Mouse (Mus musculus) hindbrain, postnatal 0 days (tissue): ENCODE measurements around the gene Arhgef11. TPM values are rescaled to one million over a fixed set of nuclear protein-coding genes. Genes with fewer than 3 reads are reported as not detected.

Experiments
- ATAC-seq: fragments of 200-750 bp; cut with Nextera tagmentation; 2 replicates; pipeline ENCODE4 v1.8.0; 2017; ENCODE audit warnings: mild to moderate bottlenecking, moderate TSS enrichment, moderate library complexity
- DNase-seq: peaks from one replicate; pipeline ENCODE4 v3.0.0-alpha.2; 2015; ENCODE audit warnings: low spot score
- H3K27ac ChIP-seq: fragments of 300-500 bp; sonication (generic); 2 replicates; pipeline ENCODE4 v1.5.1; 2014; ENCODE audit warnings: mild to moderate bottlenecking
- H3K27me3 ChIP-seq: fragments of 300-500 bp; sonication (generic); 2 replicates; pipeline ENCODE4 v1.6.1; 2014; ENCODE audit warnings: low read length, mixed read lengths; ENCODE audit not compliant: insufficient read depth
- H3K36me3 ChIP-seq: fragments of 300-500 bp; sonication (generic); 2 replicates; pipeline ENCODE4 v1.6.1; 2014; ENCODE audit warnings: low read length, mixed read lengths; ENCODE audit not compliant: insufficient read depth
- H3K4me1 ChIP-seq: fragments of 300-500 bp; sonication (generic); 2 replicates; pipeline ENCODE4 v1.6.1; 2014; ENCODE audit warnings: antibody characterized with exemption, low read length, mixed read lengths; ENCODE audit not compliant: insufficient read depth
- H3K4me2 ChIP-seq: fragments of 300-500 bp; sonication (generic); 2 replicates; pipeline ENCODE4 v1.6.1; 2014; ENCODE audit warnings: low read depth, mild to moderate bottlenecking, low read length, moderate library complexity, mixed read lengths
- H3K4me3 ChIP-seq: fragments of 300-500 bp; sonication (generic); 2 replicates; pipeline ENCODE4 v1.5.1; 2014; ENCODE audit warnings: low read length
- H3K9ac ChIP-seq: fragments of 300-500 bp; sonication (generic); replicated peaks from 2 replicates; pipeline ENCODE4 v1.6.1; 2014; ENCODE audit warnings: mild to moderate bottlenecking, low read length, moderate library complexity, mixed read lengths
- H3K9me3 ChIP-seq: fragments of 300-500 bp; sonication (generic); 2 replicates; pipeline ENCODE4 v1.6.1; 2016; ENCODE audit warnings: low read length, mixed read lengths
- CTCF ChIP-seq: IDR thresholded peaks from 2 replicates; pipeline ENCODE4 v1.5.1; 2016; ENCODE audit warnings: antibody characterized with exemption, control low read depth, low read depth
- WGBS: fragments of 180-500 bp; shearing (Covaris S2); extraction: QIAGEN DNeasy Blood & Tissue Kit; methylation state at CpG from one replicate; pipeline ENCODE4 v1.1.7; 2014; 5-methylcytosine and 5-hydroxymethylcytosine counted together
- microRNA-seq, 2 experiments: library from miRNA; unstranded; fragments of <30 nt; microRNA quantifications; one replicate each; pipeline ENCODE4; 2016
- polyA plus RNA-seq: library from polyadenylated mRNA; unstranded; fragments of >200 nt; fragmentation: Nextera tagmentation; extraction: Ambion mirVana; gene quantifications from 2 replicates; pipeline ENCODE4 v1.2.1, GENCODE M21; 2015
- total RNA-seq: library from RNA; depleted of rRNA; stranded (reverse); fragments of >200 nt; gene quantifications from 2 replicates; pipeline ENCODE4 v1.2.3, GENCODE M21; 2014; rRNA removed

Arhgef11 gene
- total and polyA plus RNA-seq, 2 experiments from 2014 or later, result 17.4 to 75.5 TPM

DNA sequence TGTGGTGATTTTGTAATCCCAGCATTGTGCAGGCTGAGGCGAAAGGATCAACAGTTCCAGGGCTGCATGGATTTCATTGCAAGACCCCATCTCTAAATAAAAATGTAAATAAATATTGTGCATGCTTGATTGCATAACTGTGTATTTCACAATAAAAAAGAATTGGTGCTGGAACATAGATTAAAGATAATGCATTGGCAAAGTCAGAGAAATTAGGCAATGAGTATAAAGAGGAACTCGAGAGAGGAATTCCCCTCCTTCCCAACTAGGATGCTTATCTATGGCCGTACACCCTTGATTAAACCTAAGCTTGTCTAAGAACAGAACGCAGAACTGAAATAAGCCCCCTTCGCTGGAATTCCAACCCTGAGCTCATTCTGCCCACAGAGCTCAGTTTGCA is 167.8 kb downstream of the Arhgef11 start:
- DNase-seq (no peak), ATAC-seq (no peak)
- Histone ChIP-seq H3K27me3 (no peaks in the 10 kb centered on the region), H3K27ac (no peak overlapping the region), H3K4me3 (no peak overlapping the region), H3K4me1 (no peaks in the 10 kb centered on the region), H3K4me2 (no peak overlapping the region), H3K36me3 (no peaks in the 10 kb centered on the region), H3K9me3 (no peaks in the 10 kb centered on the region), H3K9ac (no peak overlapping the region)
- WGBS, result 84% methylated on average over 5 of the region's 5 CpGs
- TF ChIP-seq CTCF, result no peak

DNA sequence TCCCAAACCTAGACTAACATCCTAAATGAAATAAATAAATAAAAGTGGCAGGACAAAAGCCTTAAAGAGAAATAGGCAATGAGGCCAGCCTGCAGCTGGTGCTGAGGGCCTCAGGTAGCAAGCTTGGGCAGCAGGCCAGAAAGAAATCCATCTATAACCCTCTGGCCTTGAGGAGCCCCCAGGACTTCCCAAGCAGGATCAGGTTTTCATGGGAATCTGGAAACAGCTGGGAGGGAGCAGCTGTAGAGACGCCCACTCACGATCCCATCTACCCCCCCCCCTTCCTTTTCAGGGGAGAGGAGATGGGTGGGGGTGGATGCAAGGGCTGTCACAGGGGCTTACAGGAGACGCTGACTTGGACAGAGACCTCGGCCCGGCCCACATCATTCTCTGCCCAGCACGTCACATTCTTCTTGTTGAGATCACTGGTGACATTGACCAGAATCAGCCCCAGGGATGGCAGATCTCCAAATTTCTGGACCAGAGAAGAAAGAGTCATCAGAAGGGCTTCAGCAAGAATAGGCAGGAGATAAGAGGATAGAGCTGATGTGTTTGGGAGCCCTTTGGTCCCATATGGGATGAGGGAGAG is 168.4 kb downstream of the Arhgef11 start:
- no peak for TF ChIP-seq CTCF
- Histone ChIP-seq H3K9me3 (no peaks in the 10 kb centered on the region), H3K36me3 (no peaks in the 10 kb centered on the region), H3K4me2 (no peak overlapping the region), H3K27me3 (no peaks in the 10 kb centered on the region), H3K27ac (no peak overlapping the region), H3K4me1 (no peaks in the 10 kb centered on the region), H3K4me3 (no peak overlapping the region), H3K9ac (no peak overlapping the region)
- WGBS, result 51% methylated on average over 6 of the region's 6 CpGs
- ATAC-seq (no peak), DNase-seq (no peak)

Small RNA genes within 50 kb of the gene (microRNA-seq; reads per million reads assigned to microRNA genes)
- 0 reads per million in 2 experiments for gene Gm24109

Other genes with a start within 250 kb of the Arhgef11 start
- 0.05 TPM in 1 of 2 replicates, not detected in the other for gene Fcrl1, start 241.2 kb upstream of the Arhgef11 start, total RNA-seq
- 0.23 TPM in 1 of 2 replicates, not detected in the other for gene Fcrl1, start 241.2 kb upstream of the Arhgef11 start, polyA plus RNA-seq
- gene Fcrl5, start 181.8 kb upstream of the Arhgef11 start, total RNA-seq, result not detected in 2 replicates
- gene Fcrl5, start 181.8 kb upstream of the Arhgef11 start, polyA plus RNA-seq, result not detected in 2 replicates
- 9.5 and 13.2 TPM in 2 replicates for gene Etv3, start 92.2 kb upstream of the Arhgef11 start, total RNA-seq
- 7.2 and 7.7 TPM in 2 replicates for gene Etv3, start 92.2 kb upstream of the Arhgef11 start, polyA plus RNA-seq
- gene Lrrc71, start 131.1 kb downstream of the Arhgef11 start, total RNA-seq, result 0.40 and 4.4 TPM in 2 replicates
- gene Lrrc71, start 131.1 kb downstream of the Arhgef11 start, polyA plus RNA-seq, result 0.77 and 1.2 TPM in 2 replicates
- gene Ntrk1, start 177.6 kb downstream of the Arhgef11 start, total RNA-seq, result 3.2 and 4.8 TPM in 2 replicates
- gene Ntrk1, start 177.6 kb downstream of the Arhgef11 start, polyA plus RNA-seq, result 5.2 and 5.4 TPM in 2 replicates
- gene Insrr, start 179.4 kb downstream of the Arhgef11 start, total RNA-seq, result 0.78 and 0.90 TPM in 2 replicates
- 0.33 and 0.44 TPM in 2 replicates for gene Insrr, start 179.4 kb downstream of the Arhgef11 start, polyA plus RNA-seq
- gene Pear1, start 206.7 kb downstream of the Arhgef11 start, total RNA-seq, result 19.4 and 22.7 TPM in 2 replicates
- gene Pear1, start 206.7 kb downstream of the Arhgef11 start, polyA plus RNA-seq, result 6.4 and 7.4 TPM in 2 replicates
- not detected in 2 replicates for gene Sh2d2a, start 229.2 kb downstream of the Arhgef11 start, total RNA-seq
- not detected in 2 replicates for gene Sh2d2a, start 229.2 kb downstream of the Arhgef11 start, polyA plus RNA-seq